Mouse (Mus musculus) kidney, embryonic 15.5 days (tissue): ENCODE measurements around the gene Nhlrc3. TPM values are rescaled to one million over a fixed set of nuclear protein-coding genes. Genes with fewer than 3 reads are reported as not detected.

ENCODE experiments used
- ATAC-seq: fragments of 200-750 bp; cut with Nextera tagmentation; replicated peaks from 2 replicates; pipeline ENCODE4 v1.8.0; 2017; ENCODE audit warnings: moderate TSS enrichment; ENCODE audit not compliant: low FRiP score
- H3K27ac ChIP-seq: fragments of 300-500 bp; sonication (generic); 2 replicates; pipeline ENCODE4 v1.5.1; 2015; ENCODE audit warnings: mild to moderate bottlenecking, inconsistent platforms
- H3K27me3 ChIP-seq: fragments of 300-500 bp; sonication (generic); 2 replicates; pipeline ENCODE4 v1.6.1; 2015; ENCODE audit warnings: inconsistent platforms
- H3K36me3 ChIP-seq: fragments of 300-500 bp; sonication (generic); 2 replicates; pipeline ENCODE4 v1.6.1; 2015; ENCODE audit warnings: inconsistent platforms
- H3K4me1 ChIP-seq: fragments of 300-500 bp; sonication (generic); 2 replicates; pipeline ENCODE4 v1.6.1; 2015; ENCODE audit warnings: inconsistent platforms
- H3K4me2 ChIP-seq: fragments of 300-500 bp; sonication (generic); 2 replicates; pipeline ENCODE4 v1.6.1; 2015; ENCODE audit warnings: moderate library complexity, mild to moderate bottlenecking, inconsistent platforms
- H3K4me3 ChIP-seq: fragments of 300-500 bp; sonication (generic); replicated peaks from 2 replicates; pipeline ENCODE4 v1.5.1; 2015; ENCODE audit warnings: mild to moderate bottlenecking, inconsistent platforms
- H3K9ac ChIP-seq: fragments of 300-500 bp; sonication (generic); 2 replicates; pipeline ENCODE4 v1.6.1; 2015; ENCODE audit warnings: mild to moderate bottlenecking, inconsistent platforms
- H3K9me3 ChIP-seq: fragments of 300-500 bp; sonication (generic); replicated peaks from 2 replicates; pipeline ENCODE4 v1.6.1; 2016; ENCODE audit warnings: inconsistent platforms
- WGBS: fragments of 180-500 bp; shearing (Covaris S2); methylation state at CpG from one replicate; pipeline ENCODE4 v1.1.7; 2015; ENCODE audit warnings: mixed read lengths; 5-methylcytosine and 5-hydroxymethylcytosine counted together
- polyA plus RNA-seq: library from polyadenylated mRNA; unstranded; fragments of >200 nt; fragmentation: Nextera tagmentation; extraction: Ambion mirVana; gene quantifications from 2 replicates; pipeline ENCODE4 v1.2.1, GENCODE M21; 2015

The Nhlrc3 gene
- polyA plus RNA-seq, result 9.3 and 9.9 TPM in 2 replicates

GRCm38 (mm10) chr3:53463046-53463764, at the start of gene Nhlrc3, which contains the start of gene Proser1:
Nhlrc3 (minus strand) TSS chr3:53463332.
Proser1 (plus strand) TSS chr3:53463666.
- no peaks in the 10 kb centered on the region for H3K27me3 ChIP-seq
- under 1% methylated on average over 52 of the region's 52 CpGs for WGBS
- peak within 1 kb of the TSS; percentile 93 for H3K27ac ChIP-seq
- H3K36me3 ChIP-seq, result peaks cover 28% of the 10 kb centered on the region
- H3K4me2 ChIP-seq, result peak within 1 kb of the TSS; percentile 77
- ATAC-seq, result peak; percentile 97
- H3K9me3 ChIP-seq, result no peaks in the 10 kb centered on the region
- H3K4me3 ChIP-seq, result peak within 1 kb of the TSS; percentile 96
- peak within 1 kb of the TSS; percentile 93 for H3K9ac ChIP-seq
- peaks cover 45% of the 10 kb centered on the region for H3K4me1 ChIP-seq

GRCm38 (mm10) chr3:53502428-53502827, 39.3 kb upstream of the Nhlrc3 start:
- Histone ChIP-seq H3K27ac (no peak overlapping the region), H3K4me3 (no peak overlapping the region), H3K9me3 (no peaks in the 10 kb centered on the region), H3K4me1 (0 out of 2 replicates have a peak, but pooled peaks cover 3% of the 10 kb centered on the region), H3K27me3 (no peaks in the 10 kb centered on the region), H3K9ac (no peak overlapping the region), H3K36me3 (no peaks in the 10 kb centered on the region), H3K4me2 (no peak overlapping the region)
- ATAC-seq, result no peak
- 74% methylated on average over 6 of the region's 6 CpGs for WGBS

- Histone ChIP-seq H3K4me2 (no peak overlapping the region), H3K9me3 (no peaks in the 10 kb centered on the region), H3K4me3 (no peak overlapping the region), H3K9ac (no peak overlapping the region), H3K36me3 (no peaks in the 10 kb centered on the region), H3K4me1 (0 out of 2 replicates have a peak, but pooled peaks cover 3% of the 10 kb centered on the region), H3K27me3 (no peaks in the 10 kb centered on the region), H3K27ac (peak overlapping the region; percentile 56; the same call in 1 of the 2 replicates)
- peak; percentile 33; the same call in 1 of the 2 replicates for ATAC-seq
- 64% methylated on average over 6 of the region's 6 CpGs for WGBS
These were observed 35.3 kb upstream of the Nhlrc3 start for GRCm38 (mm10) chr3:53498351-53498905.

- Histone ChIP-seq H3K36me3 (no peaks in the 10 kb centered on the region), H3K4me2 (no peak within 1 kb of the TSS), H3K9ac (no peak within 1 kb of the TSS), H3K27ac (no peak within 1 kb of the TSS), H3K9me3 (no peaks in the 10 kb centered on the region), H3K4me1 (peaks cover 27% of the 10 kb centered on the region), H3K4me3 (no peak within 1 kb of the TSS), H3K27me3 (no peaks in the 10 kb centered on the region)
- ATAC-seq, result no peak
- 63% methylated on average over 6 of the region's 6 CpGs for WGBS
These were observed 25.2 kb upstream of the Nhlrc3 start, which contains the start of gene Stoml3 for GRCm38 (mm10) chr3:53488353-53488752. Stoml3 (plus strand) TSS chr3:53488653.

- peaks cover 27% of the 10 kb centered on the region for H3K4me1 ChIP-seq
- H3K27ac ChIP-seq, result no peak overlapping the region
- no peak overlapping the region for H3K4me3 ChIP-seq
- no peak overlapping the region for H3K9ac ChIP-seq
- H3K9me3 ChIP-seq, result no peaks in the 10 kb centered on the region
- 61% methylated on average over 9 of the region's 9 CpGs for WGBS
- no peak for ATAC-seq
- peaks cover 9% of the 10 kb centered on the region for H3K36me3 ChIP-seq
- H3K27me3 ChIP-seq, result no peaks in the 10 kb centered on the region
- H3K4me2 ChIP-seq, result no peak overlapping the region
These were observed 24.0 kb upstream of the Nhlrc3 start for GRCm38 (mm10) chr3:53486996-53487576.

GRCm38 (mm10) chr3:53486561-53486960, 23.4 kb upstream of the Nhlrc3 start:
- H3K27me3 ChIP-seq, result no peaks in the 10 kb centered on the region
- H3K4me1 ChIP-seq, result peaks cover 27% of the 10 kb centered on the region
- WGBS, result 70% methylated on average over 10 of the region's 10 CpGs
- no peaks in the 10 kb centered on the region for H3K9me3 ChIP-seq
- peaks cover 14% of the 10 kb centered on the region for H3K36me3 ChIP-seq
- no peak overlapping the region for H3K9ac ChIP-seq
- H3K27ac ChIP-seq, result no peak overlapping the region
- ATAC-seq, result no peak
- no peak overlapping the region for H3K4me2 ChIP-seq
- H3K4me3 ChIP-seq, result no peak overlapping the region

GRCm38 (mm10) chr3:53483414-53484059, 20.4 kb upstream of the Nhlrc3 start:
- Histone ChIP-seq H3K27me3 (no peaks in the 10 kb centered on the region), H3K27ac (no peak overlapping the region), H3K9me3 (no peaks in the 10 kb centered on the region), H3K4me2 (no peak overlapping the region), H3K36me3 (peaks cover 42% of the 10 kb centered on the region), H3K4me3 (no peak overlapping the region), H3K9ac (no peak overlapping the region), H3K4me1 (peaks cover 27% of the 10 kb centered on the region)
- no peak for ATAC-seq
- 83% methylated on average over 8 of the region's 8 CpGs for WGBS

GRCm38 (mm10) chr3:53478419-53479046, 15.4 kb upstream of the Nhlrc3 start:
- ATAC-seq, result peak; percentile 30; the same call in 1 of the 2 replicates
- H3K9me3 ChIP-seq, result no peaks in the 10 kb centered on the region
- no peaks in the 10 kb centered on the region for H3K4me1 ChIP-seq
- no peak overlapping the region for H3K9ac ChIP-seq
- no peak overlapping the region for H3K4me2 ChIP-seq
- no peak overlapping the region for H3K27ac ChIP-seq
- peaks cover 91% of the 10 kb centered on the region for H3K36me3 ChIP-seq
- 98% methylated on average over 30 of the region's 30 CpGs for WGBS
- H3K27me3 ChIP-seq, result no peaks in the 10 kb centered on the region
- no peak overlapping the region for H3K4me3 ChIP-seq

- no peak overlapping the region for H3K27ac ChIP-seq
- no peak overlapping the region for H3K4me2 ChIP-seq
- H3K36me3 ChIP-seq, result peaks cover 96% of the 10 kb centered on the region
- H3K4me1 ChIP-seq, result no peaks in the 10 kb centered on the region
- 73% methylated on average over 17 of the region's 17 CpGs for WGBS
- H3K4me3 ChIP-seq, result no peak overlapping the region
- no peaks in the 10 kb centered on the region for H3K27me3 ChIP-seq
- H3K9me3 ChIP-seq, result no peaks in the 10 kb centered on the region
- peak; percentile 44; the same call in 1 of the 2 replicates for ATAC-seq
- H3K9ac ChIP-seq, result no peak overlapping the region
These were observed 14.3 kb upstream of the Nhlrc3 start for GRCm38 (mm10) chr3:53477468-53477867.

GRCm38 (mm10) chr3:53475889-53476288, 12.8 kb upstream of the Nhlrc3 start:
- H3K27ac ChIP-seq, result no peak overlapping the region
- no peaks in the 10 kb centered on the region for H3K27me3 ChIP-seq
- H3K4me3 ChIP-seq, result no peak overlapping the region
- H3K9me3 ChIP-seq, result no peaks in the 10 kb centered on the region
- peaks cover 97% of the 10 kb centered on the region for H3K36me3 ChIP-seq
- 0 out of 2 replicates have a peak, but pooled peaks have one; percentile 34 for ATAC-seq
- no peak overlapping the region for H3K9ac ChIP-seq
- no peaks in the 10 kb centered on the region for H3K4me1 ChIP-seq
- no peak overlapping the region for H3K4me2 ChIP-seq
- WGBS, result 66% methylated on average over 6 of the region's 6 CpGs

GRCm38 (mm10) chr3:53474179-53474578, 11.0 kb upstream of the Nhlrc3 start:
- ATAC-seq, result no peak
- no peak overlapping the region for H3K9ac ChIP-seq
- H3K4me2 ChIP-seq, result no peak overlapping the region

More at GRCm38 (mm10) chr3:53474179-53474578, 11.0 kb upstream of the Nhlrc3 start:
- H3K4me1 ChIP-seq, result no peaks in the 10 kb centered on the region
- no peak overlapping the region for H3K4me3 ChIP-seq
- H3K27ac ChIP-seq, result no peak overlapping the region
- 72% methylated on average over 4 of the region's 4 CpGs for WGBS
- no peaks in the 10 kb centered on the region for H3K27me3 ChIP-seq
- peaks cover 98% of the 10 kb centered on the region for H3K36me3 ChIP-seq
- H3K9me3 ChIP-seq, result no peaks in the 10 kb centered on the region
